In the genomic region with DNA sequence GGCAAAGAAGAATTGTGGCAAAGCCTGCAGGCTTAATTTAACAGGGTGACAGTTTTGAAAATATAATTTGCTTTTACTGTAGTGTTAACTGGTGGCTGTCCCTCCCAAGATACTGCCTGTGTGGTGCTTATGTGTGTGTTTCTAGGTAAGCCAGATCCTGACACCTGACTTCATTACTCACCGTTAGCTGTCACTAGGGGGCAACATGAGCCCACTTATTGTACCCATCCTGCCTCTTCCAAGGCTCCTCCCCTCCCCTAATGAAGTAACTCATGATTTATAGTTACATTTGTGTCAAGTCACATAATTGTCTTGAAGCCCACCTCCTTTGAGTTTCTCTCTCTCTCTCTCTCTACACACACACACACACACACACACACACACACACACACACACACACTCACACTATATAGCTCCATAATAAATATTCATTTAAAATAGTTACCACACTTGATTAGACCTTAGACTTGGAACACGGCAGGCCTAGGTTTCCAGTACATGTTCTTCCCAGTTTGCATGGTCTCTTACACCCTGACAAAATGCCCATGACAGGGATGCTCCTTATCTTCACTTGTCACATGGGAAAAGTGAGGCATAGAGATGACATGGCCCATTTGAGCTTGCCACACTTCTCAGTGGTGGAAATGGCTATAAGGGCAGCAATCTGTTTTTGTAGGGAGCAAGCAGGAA, we compare ENCODE assay signal across 9 mouse cellular contexts.
A peak's percentile ranks its signal among the peaks of the same experiment; 100 is the strongest.
DNase-seq lines count a peak whose midpoint lies in the region; ATAC-seq and TF ChIP-seq lines count a peak whose summit lies in the region.
"Had no signal": no experiment of that assay in that cellular context is flagged by ENCODE, and none has a peak within 500 bp of the region (broad histone marks: within the 10 kb centered on the region; RNA-seq: fewer than 3 reads in every experiment).

No protein-coding gene starts in this region.

- no peaks in the 10 kb centered on the region for H3K9me3 ChIP-seq in forebrain, embryonic 12.5 days
- H3K9me3 ChIP-seq: embryonic facial prominence, embryonic 13.5 days had no signal

- no peak overlapping the region for H3K27ac ChIP-seq in cerebellum, adult 2 months (ENCODE audit: insufficient read depth, low read length)
- no peak overlapping the region for H3K27ac ChIP-seq in forebrain, embryonic 12.5 days
- H3K27ac ChIP-seq: embryonic facial prominence, embryonic 13.5 days had no signal

- H3K4me1 ChIP-seq in cerebellum, adult 2 months (ENCODE audit: control insufficient read depth, insufficient read depth, low read length), result no peaks in the 10 kb centered on the region
- no peaks in the 10 kb centered on the region for H3K4me1 ChIP-seq in forebrain, embryonic 12.5 days
- H3K4me1 ChIP-seq: embryonic facial prominence, embryonic 13.5 days had no signal

- peak; percentile 79 for ATAC-seq in forebrain, embryonic 12.5 days (ENCODE audit: low FRiP score)

- 45% methylated on average over 2 of the region's 2 CpGs for WGBS in cerebellum, adult 2 months
- WGBS in forebrain, embryonic 12.5 days, result 45% methylated on average over 2 of the region's 2 CpGs

- no peak; the same call in 1 of the 2 replicates for TF ChIP-seq CTCF in cerebellum, adult 2 months (IDR thresholded peaks at IDR 0.05; ENCODE audit: borderline replicate concordance, insufficient read depth, low read depth, low read length)

- no peak overlapping the region for H3K9ac ChIP-seq in forebrain, embryonic 12.5 days
- H3K9ac ChIP-seq: embryonic facial prominence, embryonic 13.5 days had no signal

- no peaks in the 10 kb centered on the region for H3K27me3 ChIP-seq in cerebellum, adult 2 months (ENCODE audit: control insufficient read depth, insufficient read depth, low read length)
- H3K27me3 ChIP-seq in forebrain, embryonic 12.5 days, result no peaks in the 10 kb centered on the region
- H3K27me3 ChIP-seq: embryonic facial prominence, embryonic 13.5 days had no signal

- peak; percentile 76 to 78 for DNase-seq in cerebellum, postnatal 10 days
- DNase-seq in cerebellum, adult 2 months, result no peak
- DNase-seq in 416B (ENCODE audit: low read depth), result peak; percentile 21
- peak; percentile 53 to 54 for DNase-seq in left cerebral cortex, postnatal 25 days (ENCODE audit: low spot score in 2 of 2)
- DNase-seq in right cerebral cortex, postnatal 25 days, result peak; percentile 15
- DNase-seq in urinary bladder, postnatal 25 days (ENCODE audit: low spot score), result no peak
- DNase-seq in urinary bladder, postnatal 14 days (ENCODE audit: low spot score), result no peak

- TF ChIP-seq POLR2A in cerebellum, adult 2 months (IDR thresholded peaks at IDR 0.05; ENCODE audit: borderline replicate concordance, insufficient read depth, low read length), result no peak

- no peak overlapping the region for H3K4me3 ChIP-seq in cerebellum, adult 2 months (replicated peaks; ENCODE audit: insufficient read depth, low read depth, low read length)
- H3K4me3 ChIP-seq in forebrain, embryonic 12.5 days (replicated peaks), result no peak overlapping the region
- H3K4me3 ChIP-seq: embryonic facial prominence, embryonic 13.5 days had no signal

- intact Hi-C loops in left cerebral cortex, postnatal 25 days (cut with DNase I), result no loop called here

- H3K4me2 ChIP-seq in forebrain, embryonic 12.5 days, result no peak overlapping the region
- H3K4me2 ChIP-seq: embryonic facial prominence, embryonic 13.5 days had no signal

- H3K36me3 ChIP-seq in forebrain, embryonic 12.5 days (replicated peaks), result no peaks in the 10 kb centered on the region
- H3K36me3 ChIP-seq: embryonic facial prominence, embryonic 13.5 days had no signal

Comparison
In these comparisons a context has a peak if more than half of its experiments do, and no peak if none do; other contexts are left out.
1. DNase-seq: peak in cerebellum, postnatal 10 days (2 of 2), 416B (single experiment), left cerebral cortex, postnatal 25 days (2 of 2) and right cerebral cortex, postnatal 25 days (single experiment); none in cerebellum, adult 2 months (0 of 2), urinary bladder, postnatal 25 days (single experiment) and urinary bladder, postnatal 14 days (single experiment).